Mouse (Mus musculus) lung, postnatal 0 days (tissue): ENCODE data around the gene Vps8. TPM values are rescaled to one million over a fixed set of nuclear protein-coding genes. Genes with fewer than 3 reads are reported as not detected.

Experiments
- ATAC-seq: fragments of 200-750 bp; cut with Nextera tagmentation; 2 replicates; pipeline ENCODE4 v1.8.0; 2017; ENCODE audit warnings: moderate library complexity
- DNase-seq: peaks from one replicate; pipeline ENCODE4 v3.0.0-alpha.2; 2016; ENCODE audit warnings: low spot score
- H3K27ac ChIP-seq: fragments of 300-500 bp; sonication (generic); 2 replicates; pipeline ENCODE4 v1.5.1; 2014; ENCODE audit warnings: antibody characterized with exemption, mild to moderate bottlenecking, low read length, mixed read lengths
- H3K27me3 ChIP-seq: fragments of 300-500 bp; sonication (generic); replicated peaks from 2 replicates; pipeline ENCODE4 v1.6.1; 2014; ENCODE audit warnings: low read length, mixed read lengths; ENCODE audit not compliant: insufficient read depth
- H3K36me3 ChIP-seq: fragments of 300-500 bp; sonication (generic); 2 replicates; pipeline ENCODE4 v1.6.1; 2014; ENCODE audit warnings: low read length, mixed read lengths; ENCODE audit not compliant: insufficient read depth
- H3K4me1 ChIP-seq: fragments of 300-500 bp; sonication (generic); 2 replicates; pipeline ENCODE4 v1.6.1; 2014; ENCODE audit warnings: antibody characterized with exemption, low read depth, low read length, mixed read lengths; ENCODE audit not compliant: insufficient read depth
- H3K4me2 ChIP-seq: fragments of 300-500 bp; sonication (generic); replicated peaks from 2 replicates; pipeline ENCODE4 v1.6.1; 2014; ENCODE audit warnings: low read depth, mild to moderate bottlenecking, low read length, moderate library complexity, mixed read lengths
- H3K4me3 ChIP-seq: fragments of 300-500 bp; sonication (generic); 2 replicates; pipeline ENCODE4 v1.5.1; 2014; ENCODE audit warnings: low read depth, low read length
- H3K9ac ChIP-seq: fragments of 300-500 bp; sonication (generic); replicated peaks from 2 replicates; pipeline ENCODE4 v1.6.1; 2014; ENCODE audit warnings: low read depth, mild to moderate bottlenecking
- H3K9me3 ChIP-seq: fragments of 300-500 bp; sonication (generic); 2 replicates; pipeline ENCODE4 v1.6.1; 2016; ENCODE audit warnings: low read length, mixed read lengths
- CTCF ChIP-seq: IDR thresholded peaks from 2 replicates; pipeline ENCODE4 v1.5.1; 2016; ENCODE audit warnings: antibody characterized with exemption, mild to moderate bottlenecking
- EP300 ChIP-seq: IDR thresholded peaks from 2 replicates; pipeline ENCODE4 v1.6.1; 2016; ENCODE audit warnings: antibody characterized with exemption, mild to moderate bottlenecking, control low read depth
- WGBS: fragments of 180-500 bp; shearing (Covaris S2); extraction: QIAGEN DNeasy Blood & Tissue Kit; methylation state at CpG from one replicate; pipeline ENCODE4 v1.1.7; 2014; 5-methylcytosine and 5-hydroxymethylcytosine counted together
- polyA plus RNA-seq: library from polyadenylated mRNA; unstranded; fragments of >200 nt; fragmentation: Nextera tagmentation; extraction: Ambion mirVana; gene quantifications from 2 replicates; pipeline ENCODE4 v1.2.1, GENCODE M21; 2015

Vps8 gene
- 9.3 and 9.6 TPM in 2 replicates for polyA plus RNA-seq

DNA sequence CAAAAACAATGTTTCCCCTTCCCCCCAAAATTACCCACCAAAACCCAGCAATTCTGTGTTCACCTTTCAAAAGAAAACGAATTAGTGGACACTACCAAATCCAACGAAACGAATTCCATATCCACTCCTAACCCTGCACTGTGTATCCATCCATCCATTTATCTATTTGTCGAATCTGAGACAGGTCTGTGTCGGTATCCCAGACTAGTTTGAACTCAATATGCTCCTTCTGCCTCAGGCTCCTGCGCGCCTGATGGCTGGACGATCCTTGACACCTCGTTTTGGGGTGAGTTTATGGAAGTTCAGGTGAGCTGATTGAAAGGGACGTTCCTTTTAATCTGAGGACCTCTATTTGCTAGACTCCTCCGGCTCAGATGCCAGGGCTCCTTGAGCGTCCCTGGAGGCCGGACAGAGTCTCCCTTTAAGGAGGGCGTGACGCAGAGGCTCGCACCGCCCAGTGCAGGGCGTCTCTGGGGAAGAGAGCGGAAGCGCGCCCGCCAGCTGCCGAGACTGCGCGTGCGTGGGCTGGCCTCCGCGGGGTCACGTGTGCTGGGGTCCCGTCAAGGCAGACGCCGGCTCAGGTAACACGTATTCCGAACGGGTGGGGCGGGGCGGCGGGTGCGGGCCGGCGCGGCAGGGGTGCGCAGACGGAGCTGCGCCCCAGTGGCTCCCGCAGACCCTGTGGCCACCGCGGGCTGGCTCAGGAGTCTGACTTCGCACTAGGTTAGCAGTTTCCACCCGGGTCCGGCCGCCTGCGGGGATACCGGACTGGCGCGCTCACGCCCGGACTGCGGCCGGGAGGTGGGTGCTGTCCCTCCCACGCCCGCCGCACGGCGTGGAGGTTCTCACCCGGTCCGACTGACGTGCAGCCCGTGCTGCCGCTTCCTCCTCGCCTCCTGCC lies at the start of gene Vps8:
Vps8 (plus strand) TSS at position 474 of the 901 bp plus-strand sequence.
- WGBS = under 1% methylated on average over 64 of the region's 71 CpGs
- no peak for TF ChIP-seq EP300
- peak; percentile 59 for TF ChIP-seq CTCF
- DNase-seq (peak; percentile 97), ATAC-seq (peak; percentile 99)
- Histone ChIP-seq H3K27me3 (no peaks in the 10 kb centered on the region), H3K4me2 (peak within 1 kb of the TSS; percentile 98), H3K36me3 (no peaks in the 10 kb centered on the region), H3K4me1 (no peaks in the 10 kb centered on the region), H3K4me3 (peak within 1 kb of the TSS; percentile 80), H3K27ac (peak within 1 kb of the TSS; percentile 81), H3K9me3 (no peaks in the 10 kb centered on the region), H3K9ac (peak within 1 kb of the TSS; percentile 75)

GRCm38 (mm10) chr16:21373316-21373960 lies 49.5 kb upstream of the Vps8 start:
- Histone ChIP-seq H3K27me3 (no peaks in the 10 kb centered on the region), H3K27ac (no peak overlapping the region), H3K4me2 (no peak overlapping the region), H3K36me3 (no peaks in the 10 kb centered on the region), H3K9me3 (no peaks in the 10 kb centered on the region), H3K4me3 (no peak overlapping the region), H3K9ac (no peak overlapping the region), H3K4me1 (no peaks in the 10 kb centered on the region)
- ATAC-seq (no peak), DNase-seq (no peak)
- 66% methylated on average over 7 of the region's 7 CpGs for WGBS
- TF ChIP-seq EP300 (no peak), CTCF (no peak)

DNA sequence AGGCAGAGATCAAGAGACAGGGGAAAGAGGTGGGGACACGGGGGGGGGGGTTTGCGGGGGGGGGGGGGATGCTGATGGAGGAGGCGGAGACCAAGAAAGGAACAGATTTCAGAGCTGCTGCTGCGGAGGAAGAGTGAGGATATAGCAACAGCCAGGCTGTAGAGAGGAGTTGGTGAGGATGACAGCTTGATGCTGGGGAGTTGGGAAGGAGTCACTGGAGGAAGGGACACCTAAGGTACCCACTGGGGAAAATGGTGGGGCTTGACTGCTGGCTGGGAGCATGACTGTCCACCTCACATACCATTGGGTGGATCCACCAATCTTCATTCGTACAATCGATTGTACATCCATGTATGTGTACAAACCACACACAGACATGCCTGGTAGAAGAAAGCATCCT lies 48.9 kb upstream of the Vps8 start:
- no peak overlapping the region for H3K9ac ChIP-seq
- H3K27ac ChIP-seq = no peak overlapping the region
- H3K27me3 ChIP-seq = no peaks in the 10 kb centered on the region
- DNase-seq (no peak), ATAC-seq (no peak)
- TF ChIP-seq CTCF (no peak), EP300 (no peak)
- H3K4me3 ChIP-seq = no peak overlapping the region
- H3K9me3 ChIP-seq = no peaks in the 10 kb centered on the region
- 90% methylated on average over 3 of the region's 6 CpGs for WGBS
- H3K4me1 ChIP-seq = no peaks in the 10 kb centered on the region
- no peaks in the 10 kb centered on the region for H3K36me3 ChIP-seq
- H3K4me2 ChIP-seq = no peak overlapping the region

- TF ChIP-seq EP300 (no peak), CTCF (no peak)
- no peaks in the 10 kb centered on the region for H3K27me3 ChIP-seq
- no peaks in the 10 kb centered on the region for H3K9me3 ChIP-seq
- no peak overlapping the region for H3K4me3 ChIP-seq
- H3K9ac ChIP-seq = no peak overlapping the region
- DNase-seq = no peak
- no peak overlapping the region for H3K4me2 ChIP-seq
- WGBS = 75% methylated on average over 8 of the region's 8 CpGs
- no peak overlapping the region for H3K27ac ChIP-seq
- H3K36me3 ChIP-seq = no peaks in the 10 kb centered on the region
- H3K4me1 ChIP-seq = no peaks in the 10 kb centered on the region
- ATAC-seq = no peak
Measured at GRCm38 (mm10) chr16:21375147-21375546, 47.8 kb upstream of the Vps8 start.

DNA sequence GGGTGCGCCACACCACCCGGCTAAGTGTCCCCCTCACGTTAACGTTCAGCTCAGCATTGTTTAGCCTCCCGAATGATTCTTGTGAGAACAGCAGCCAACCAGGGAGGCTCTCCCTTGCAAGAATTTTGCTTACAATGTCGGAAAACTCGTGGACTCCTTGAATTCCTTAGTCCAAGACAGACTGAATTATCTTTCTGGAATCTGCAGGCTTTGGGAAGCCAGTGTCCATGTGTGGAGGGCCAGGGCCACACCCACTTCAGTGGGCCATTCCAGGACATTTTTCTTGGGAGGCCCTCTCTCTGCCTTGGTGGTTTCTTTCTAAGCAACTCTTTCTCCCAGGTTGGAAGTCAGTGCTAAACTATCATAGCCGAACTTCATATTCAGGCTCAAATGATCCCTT lies 46.6 kb upstream of the Vps8 start:
- H3K4me2 ChIP-seq = no peak overlapping the region
- no peak for DNase-seq
- no peaks in the 10 kb centered on the region for H3K9me3 ChIP-seq
- no peak; the same call in 1 of the 2 replicates for ATAC-seq
- no peak overlapping the region for H3K9ac ChIP-seq
- H3K36me3 ChIP-seq = no peaks in the 10 kb centered on the region
- TF ChIP-seq CTCF (no peak), EP300 (no peak)
- H3K27ac ChIP-seq = no peak overlapping the region
- no peak overlapping the region for H3K4me3 ChIP-seq
- WGBS = 56% methylated on average over 8 of the region's 8 CpGs
- no peaks in the 10 kb centered on the region for H3K27me3 ChIP-seq
- no peaks in the 10 kb centered on the region for H3K4me1 ChIP-seq

DNA sequence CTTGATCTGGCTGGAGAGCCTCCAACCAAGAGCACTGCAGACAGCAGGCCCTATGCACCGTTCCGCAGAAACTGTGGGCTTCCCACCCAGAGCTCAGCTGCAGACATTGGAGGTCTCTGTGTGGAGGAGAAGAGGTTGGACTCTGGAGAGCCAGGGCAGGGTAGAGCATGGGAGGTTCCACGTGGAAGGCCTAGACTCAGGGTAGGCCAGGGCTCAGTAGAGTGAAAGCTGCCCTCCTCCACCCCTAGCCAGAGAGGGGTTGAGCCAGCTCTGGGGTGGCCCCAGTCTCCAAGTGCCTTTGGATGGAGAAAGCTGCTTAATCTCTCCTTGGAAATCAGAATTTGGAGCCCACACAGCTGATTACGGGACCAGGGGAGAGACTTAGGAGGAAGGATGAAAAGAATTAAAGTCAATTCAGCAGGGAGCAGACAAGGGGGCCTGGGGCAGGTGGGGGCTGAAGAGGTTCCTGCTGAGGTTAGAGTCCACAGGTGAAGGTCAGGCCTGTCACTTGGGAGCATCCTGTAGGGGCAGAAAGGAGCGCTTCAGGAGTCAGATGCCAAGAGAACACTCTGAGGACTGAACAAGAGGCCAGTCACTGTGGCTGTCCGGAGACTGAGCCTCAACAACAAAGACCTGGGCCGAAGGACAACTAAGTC lies 45.8 kb upstream of the Vps8 start:
- WGBS = 50% methylated on average over 7 of the region's 7 CpGs
- Histone ChIP-seq H3K4me1 (no peaks in the 10 kb centered on the region), H3K4me3 (no peak overlapping the region), H3K9ac (no peak overlapping the region), H3K36me3 (no peaks in the 10 kb centered on the region), H3K4me2 (no peak overlapping the region), H3K27ac (no peak overlapping the region), H3K27me3 (no peaks in the 10 kb centered on the region), H3K9me3 (no peaks in the 10 kb centered on the region)
- TF ChIP-seq EP300 (no peak), CTCF (no peak)
- DNase-seq (no peak), ATAC-seq (peak; percentile 13; the same call in 1 of the 2 replicates)
